Comparison of ENCODE assay signal across 20 mouse cellular contexts in genomic region chr11:110566307-110566706, GRCm38 (mm10).
"Had no signal": no experiment of that assay in that cellular context is flagged by ENCODE, and none has a peak within 500 bp of the region (broad histone marks: within the 10 kb centered on the region; RNA-seq: fewer than 3 reads in every experiment).

No protein-coding gene starts in this region.

- H3K27me3 ChIP-seq: liver, embryonic 15.5 days; midbrain, embryonic 12.5 days; midbrain, embryonic 15.5 days; neural tube, embryonic 12.5 days; neural tube, embryonic 15.5 days had no signal

- H3K4me2 ChIP-seq: liver, embryonic 11.5 days; liver, embryonic 15.5 days; lung, embryonic 14.5 days; midbrain, embryonic 12.5 days; midbrain, embryonic 15.5 days; neural tube, embryonic 12.5 days; neural tube, embryonic 15.5 days had no signal

- H3K27ac ChIP-seq: left cerebral cortex, adult 2 months; liver, embryonic 15.5 days; macrophage; midbrain, embryonic 12.5 days; midbrain, embryonic 15.5 days; neural tube, embryonic 12.5 days; neural tube, embryonic 15.5 days; stomach, postnatal 0 days had no signal

- H3K4me3 ChIP-seq: left cerebral cortex, adult 2 months; liver, embryonic 15.5 days; midbrain, embryonic 12.5 days; midbrain, embryonic 15.5 days; neural tube, embryonic 12.5 days; neural tube, embryonic 15.5 days had no signal

- DNase-seq: kidney, adult 18-20 months; kidney, postnatal 36 days; layer of hippocampus, postnatal 36 days; right cerebral cortex, adult 18-20 months; right cerebral cortex, postnatal 14 days; right cerebral cortex, postnatal 4 days; thymus, adult 2 months; thymus, postnatal 14 days; thymus, postnatal 4 days had no signal

- H3K4me1 ChIP-seq: liver, embryonic 15.5 days; midbrain, embryonic 12.5 days; midbrain, embryonic 15.5 days; neural tube, embryonic 12.5 days; neural tube, embryonic 15.5 days had no signal

- H3K9ac ChIP-seq: liver, embryonic 15.5 days; lung, embryonic 14.5 days; midbrain, embryonic 12.5 days; midbrain, embryonic 15.5 days; neural tube, embryonic 12.5 days; neural tube, embryonic 15.5 days had no signal

- ATAC-seq: lung, postnatal 0 days; midbrain, embryonic 15.5 days had no signal

- H3K9me3 ChIP-seq: liver, embryonic 15.5 days; midbrain, embryonic 12.5 days; midbrain, embryonic 15.5 days; neural tube, embryonic 12.5 days; neural tube, embryonic 15.5 days had no signal

- H3K36me3 ChIP-seq: liver, embryonic 15.5 days; midbrain, embryonic 12.5 days; midbrain, embryonic 15.5 days; neural tube, embryonic 12.5 days; neural tube, embryonic 15.5 days had no signal
